Mouse (Mus musculus): Measurements from ENCODE around the gene Cttnbp2.

Cttnbp2 gene

DNA sequence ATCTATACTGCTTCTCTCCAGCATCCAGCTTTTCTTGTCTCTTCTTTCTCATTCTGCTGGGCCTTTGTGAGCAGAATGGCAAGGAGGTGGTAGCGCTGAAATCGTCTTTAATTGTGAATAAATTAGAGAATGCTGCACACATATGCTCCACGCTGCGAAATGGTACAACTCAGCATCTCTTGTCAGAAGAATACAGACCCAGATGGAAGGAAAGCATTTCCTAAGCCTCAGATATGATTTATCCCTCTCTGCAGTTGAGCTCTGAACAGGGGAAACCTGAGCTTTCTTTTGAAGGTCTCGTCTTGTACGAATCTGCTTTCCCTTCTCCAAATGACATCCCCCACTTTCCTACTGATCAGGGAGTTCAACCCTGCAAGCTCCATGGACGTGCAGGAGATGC is 48.4 kb downstream of the Cttnbp2 start:
- DNase-seq = no peak

DNA sequence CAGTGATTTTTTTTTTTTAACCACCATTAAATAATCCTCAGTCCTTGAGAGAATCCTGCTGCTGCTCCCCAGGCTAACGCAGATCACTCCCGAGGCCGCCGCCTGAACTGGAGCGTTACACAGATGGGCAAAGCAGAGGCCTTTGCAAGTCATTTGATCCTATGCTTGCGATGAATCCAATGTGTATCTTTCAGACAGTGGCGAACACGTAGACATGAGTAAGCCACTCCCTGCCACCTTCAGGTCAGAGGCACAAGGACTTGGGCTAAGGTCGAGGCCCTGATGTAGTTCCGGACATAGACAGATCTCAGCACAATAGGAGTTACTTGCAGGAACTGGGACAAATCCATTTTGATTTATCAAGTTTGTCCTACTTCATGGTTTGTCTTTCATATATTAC is 49.0 kb downstream of the Cttnbp2 start:
- DNase-seq = no peak

DNA sequence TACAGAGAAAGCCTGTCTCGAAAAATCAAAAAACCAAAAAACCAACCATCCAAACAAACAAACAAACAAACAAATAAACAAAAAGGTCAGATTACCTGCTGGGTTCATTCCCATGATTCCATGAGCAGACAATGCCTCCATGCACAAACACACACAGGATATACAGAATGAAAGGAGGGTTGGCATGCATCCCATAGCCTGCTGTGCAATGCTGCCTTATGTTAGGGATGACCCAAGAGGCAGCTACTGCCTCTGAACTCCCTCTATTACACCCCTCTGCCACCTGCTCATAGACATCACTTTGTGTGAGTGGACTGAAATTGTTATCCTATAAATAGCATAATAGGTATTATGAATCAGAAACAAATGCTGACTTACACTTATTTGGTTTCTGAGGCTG is 55.0 kb downstream of the Cttnbp2 start:
- DNase-seq = no peak

DNA sequence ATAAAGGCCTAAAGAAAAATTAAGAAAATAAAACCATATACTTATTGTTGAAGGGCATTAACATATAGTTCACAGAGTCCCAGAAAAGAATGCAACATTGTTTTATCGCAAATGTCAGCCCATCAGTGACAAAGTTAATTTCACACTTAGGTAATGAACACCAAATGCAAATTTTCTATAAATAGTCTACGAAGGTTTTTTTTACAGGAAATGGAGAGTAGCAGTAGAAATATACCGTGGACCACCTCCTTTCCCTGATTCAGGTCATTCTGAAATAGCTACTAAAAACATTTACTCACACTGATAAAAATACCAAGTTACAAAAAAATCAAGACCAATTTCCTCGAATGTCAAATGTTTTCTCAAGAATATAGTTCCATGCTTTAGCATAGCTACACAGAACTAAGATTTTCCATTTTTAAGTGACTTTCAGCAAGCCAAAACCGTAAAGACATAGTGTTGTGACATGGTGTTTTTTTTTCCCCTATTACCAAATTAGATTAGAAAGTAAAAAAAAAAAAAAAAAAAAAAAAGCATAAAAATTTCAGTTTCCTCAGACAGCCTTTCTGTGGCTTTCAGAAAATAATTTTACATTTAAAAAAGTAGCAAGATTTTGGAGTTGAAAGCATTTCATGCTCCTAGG is 64.0 kb downstream of the Cttnbp2 start:
- DNase-seq = no peak

DNA sequence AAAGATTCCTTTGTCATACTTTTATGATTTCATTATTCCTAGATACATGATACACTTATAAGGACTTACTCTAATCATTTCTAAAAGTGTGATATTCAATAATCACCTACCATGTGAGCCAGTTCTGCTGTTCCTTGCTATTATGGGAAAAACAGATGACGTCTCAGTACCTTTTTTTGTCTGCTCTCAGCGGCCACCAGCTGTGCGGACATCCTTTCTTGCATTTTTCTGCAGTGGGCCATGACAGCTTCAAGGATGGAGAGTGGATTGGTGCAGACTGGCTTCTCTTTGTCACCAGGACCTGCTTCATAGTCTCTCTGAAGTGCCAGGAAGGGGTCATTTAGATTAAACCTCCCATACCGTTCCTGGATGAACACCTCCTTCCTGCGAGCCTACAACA is 66.6 kb downstream of the Cttnbp2 start:
- DNase-seq = no peak

DNA sequence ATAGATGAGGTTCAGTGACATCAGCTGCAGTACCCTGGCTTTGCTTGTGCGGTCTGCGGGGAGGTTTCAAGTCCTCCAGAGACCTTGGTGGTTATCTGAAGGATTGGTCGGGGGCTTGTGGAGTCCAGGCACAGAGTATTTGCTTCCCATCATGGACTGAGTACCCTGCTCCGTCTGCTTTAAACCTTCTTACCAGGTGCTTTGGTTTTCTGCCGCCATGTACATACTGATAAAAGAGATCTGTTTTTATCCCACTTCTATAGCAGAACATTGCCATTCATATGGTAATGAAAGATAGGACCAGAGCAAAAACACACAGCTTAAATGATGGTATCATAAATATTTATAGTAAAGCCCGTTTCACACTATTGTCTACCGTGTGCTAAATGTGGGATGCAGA is 67.7 kb downstream of the Cttnbp2 start:
- no peak for DNase-seq

GRCm38 (mm10) chr6:18446359-18446758 is 68.3 kb downstream of the Cttnbp2 start:
- no peak for DNase-seq

DNA sequence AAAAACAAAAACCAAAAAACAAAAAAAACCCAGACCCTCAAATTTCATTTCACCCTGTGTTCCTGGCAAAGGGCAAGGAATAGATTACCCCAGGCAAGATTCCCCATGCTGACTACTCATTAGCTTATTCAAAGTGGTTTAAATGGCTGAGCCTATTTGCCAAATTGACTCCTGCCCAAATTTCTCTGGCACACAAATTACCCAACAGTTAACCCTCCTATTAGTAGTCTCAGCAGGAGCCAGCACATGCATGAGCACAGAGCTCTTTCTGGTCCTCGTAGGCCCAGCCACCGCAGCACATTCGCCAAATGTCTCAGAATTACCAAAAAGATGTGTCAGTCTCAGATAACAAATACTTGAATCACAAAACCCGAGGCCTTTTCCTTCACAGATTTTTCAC is 68.9 kb downstream of the Cttnbp2 start:
- no peak for DNase-seq

DNA sequence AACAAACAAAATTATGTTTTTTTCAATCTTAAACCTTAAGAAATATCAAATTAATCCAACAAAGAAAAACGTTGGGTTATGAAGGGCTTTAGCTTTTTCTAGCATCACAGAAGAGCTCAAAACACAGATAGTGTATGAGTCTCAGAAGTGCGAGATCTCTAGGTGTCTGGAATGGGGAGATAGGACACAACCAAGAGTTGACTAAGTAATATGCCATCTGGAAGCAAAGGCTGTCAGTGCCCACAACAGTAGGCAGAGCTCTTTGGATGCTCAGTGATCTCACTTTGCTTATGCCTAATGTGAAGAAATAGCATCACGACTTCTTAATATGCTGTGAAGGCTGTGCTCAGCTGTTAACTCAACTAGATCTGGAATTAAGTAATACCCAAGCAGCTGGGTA is 72.3 kb downstream of the Cttnbp2 start:
- peak; percentile 10 for DNase-seq

- peak; percentile 11 for DNase-seq
Measured at GRCm38 (mm10) chr6:18440918-18441532, 73.6 kb downstream of the Cttnbp2 start.

- DNase-seq = no peak
Measured at GRCm38 (mm10) chr6:18436127-18436812, 78.4 kb downstream of the Cttnbp2 start.

- no peak for DNase-seq
Measured at GRCm38 (mm10) chr6:18434828-18435531, 79.7 kb downstream of the Cttnbp2 start.

GRCm38 (mm10) chr6:18434355-18434754 is 80.3 kb downstream of the Cttnbp2 start:
- DNase-seq = no peak

DNA sequence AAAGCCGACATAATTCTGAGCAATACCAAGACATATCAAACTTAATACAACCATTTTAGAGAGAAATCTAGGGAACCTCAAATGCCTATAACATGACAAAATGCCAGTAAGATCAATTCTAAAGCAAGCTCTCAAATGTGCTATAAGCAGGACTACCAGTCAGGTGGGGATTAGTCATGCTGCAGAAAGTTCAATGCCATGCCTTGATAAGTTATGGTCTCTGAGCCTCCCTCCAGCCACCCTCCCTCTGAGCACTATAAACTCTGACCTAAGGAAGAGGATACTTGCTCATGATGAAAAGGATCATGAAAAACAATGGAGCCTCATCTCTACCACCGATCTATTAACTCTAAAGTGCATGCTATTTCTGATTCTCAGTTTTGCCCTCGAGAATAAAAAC is 82.3 kb downstream of the Cttnbp2 start:
- no peak for DNase-seq

- no peak for DNase-seq
Measured at GRCm38 (mm10) chr6:18431891-18432290, 82.8 kb downstream of the Cttnbp2 start.

GRCm38 (mm10) chr6:18430062-18430461 is 84.6 kb downstream of the Cttnbp2 start:
- no peak for DNase-seq

GRCm38 (mm10) chr6:18424822-18425221 is 89.8 kb downstream of the Cttnbp2 start:
- DNase-seq = no peak

DNA sequence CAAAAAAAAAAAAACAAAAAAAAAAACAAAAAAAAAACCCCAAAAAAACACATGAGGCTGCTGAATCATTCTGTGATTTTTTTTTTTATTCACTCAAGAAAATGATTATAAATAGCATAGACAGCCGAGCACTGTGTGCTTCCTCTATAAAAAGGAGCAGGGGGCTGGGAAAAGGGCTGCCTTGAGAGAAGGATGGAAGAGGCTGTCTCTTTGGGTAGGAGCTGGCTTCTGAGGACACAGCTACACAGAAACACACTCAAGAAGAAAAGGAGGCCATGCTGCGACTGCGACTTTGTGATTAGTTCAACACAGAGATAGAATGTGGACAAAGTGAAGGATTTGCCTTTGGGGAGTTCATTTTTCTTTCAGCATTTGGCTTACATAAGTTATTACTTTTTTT is 90.3 kb downstream of the Cttnbp2 start:
- DNase-seq = no peak

- no peak for DNase-seq
Measured at GRCm38 (mm10) chr6:18423112-18423511, 91.5 kb downstream of the Cttnbp2 start.

DNA sequence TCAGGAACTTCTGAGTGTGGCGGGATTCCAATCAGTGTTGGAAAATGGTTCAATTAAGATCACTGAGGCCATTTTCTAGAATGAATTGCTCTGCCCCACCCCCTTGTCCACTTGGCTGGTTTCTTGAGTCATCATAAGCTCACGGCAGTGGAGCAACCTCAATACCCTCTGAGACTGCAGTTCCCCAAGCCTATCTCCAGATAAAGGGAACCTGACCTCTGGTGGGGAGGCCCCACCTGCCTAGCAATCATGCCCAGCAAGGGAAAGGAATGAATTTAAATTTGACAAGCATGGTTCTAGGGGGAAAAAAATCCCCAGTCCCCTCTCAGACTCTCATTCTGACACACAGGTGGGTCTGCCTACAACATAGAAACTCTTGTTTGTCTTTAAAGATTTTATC is 93.1 kb downstream of the Cttnbp2 start:
- DNase-seq = no peak

DNA sequence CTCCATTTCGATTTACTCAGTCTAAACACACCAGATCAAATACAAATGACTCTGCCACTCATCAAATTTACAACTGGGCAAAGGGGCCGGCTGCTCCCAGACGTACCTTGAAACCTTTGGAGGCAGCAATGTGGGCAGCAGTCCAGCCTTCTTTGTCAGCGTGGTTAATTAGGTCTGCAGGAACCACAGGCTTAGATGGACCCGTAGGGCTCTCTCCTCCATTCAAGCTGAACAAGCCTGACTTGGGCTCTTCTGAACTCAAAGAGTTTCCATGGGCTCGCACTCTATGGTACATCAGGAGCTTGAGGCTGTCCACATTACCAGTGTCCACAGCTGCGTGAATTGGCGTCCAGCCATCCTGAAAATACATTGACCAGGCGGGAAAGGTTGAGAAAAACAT is 94.0 kb downstream of the Cttnbp2 start:
- DNase-seq = no peak

- no peak for DNase-seq
Measured at GRCm38 (mm10) chr6:18417866-18418454, 96.7 kb downstream of the Cttnbp2 start.

GRCm38 (mm10) chr6:18415961-18416360 is 98.7 kb downstream of the Cttnbp2 start:
- no peak for DNase-seq
